Mouse (Mus musculus) G1E (cell line): ENCODE measurements around the gene Rnase13. TPM values are rescaled to one million over a fixed set of nuclear protein-coding genes. Genes with fewer than 3 reads are reported as not detected.
"Not testable (repeated sequence)": the region's sequence is repeated elsewhere in the genome, so short reads cannot be mapped to it uniquely, and the experiment has no call there.

ENCODE experiments used
- ATAC-seq: 2 replicates; pipeline ENCODE4 v1.8.0; 2016; ENCODE audit warnings: mild to moderate bottlenecking; ENCODE audit not compliant: insufficient number of reproducible peaks, poor library complexity, low FRiP score, severe bottlenecking; ENCODE audit errors: extremely low read depth
- DNase-seq: peaks from one replicate; pipeline ENCODE4 v3.0.0; 2012; ENCODE audit warnings: low spot score
- H3K27me3 ChIP-seq: 2 replicates; pipeline ENCODE4 v1.6.1; 2012; ENCODE audit warnings: mild to moderate bottlenecking, low read length, inconsistent platforms; ENCODE audit not compliant: insufficient read depth
- H3K36me3 ChIP-seq: replicated peaks from 2 replicates; pipeline ENCODE3; 2012; ENCODE audit warnings: mild to moderate bottlenecking, inconsistent platforms
- H3K4me1 ChIP-seq: 2 replicates; pipeline ENCODE4 v1.6.1; 2012; ENCODE audit warnings: low read depth, low read length, inconsistent platforms, mixed read lengths; ENCODE audit not compliant: insufficient read depth
- H3K4me3 ChIP-seq: 2 replicates; pipeline ENCODE4 v1.5.1; 2012; ENCODE audit warnings: low read depth, mild to moderate bottlenecking, inconsistent platforms, low read length, moderate library complexity, mixed read lengths
- H3K9me3 ChIP-seq: replicated peaks from 2 replicates; pipeline ENCODE4 v1.6.1; 2012; ENCODE audit warnings: inconsistent platforms
- CTCF ChIP-seq: IDR thresholded peaks from 2 replicates; pipeline ENCODE4 v1.5.1; 2012; ENCODE audit warnings: low read depth, low read length, inconsistent platforms, mixed read lengths
- GATA1 ChIP-seq: IDR thresholded peaks from 2 replicates; pipeline ENCODE4 v1.6.1; 2012; ENCODE audit warnings: borderline replicate concordance, low read length, inconsistent platforms, mixed read lengths
- GATA2 ChIP-seq: IDR thresholded peaks from 2 replicates; pipeline ENCODE4 v1.6.1; 2012; ENCODE audit warnings: low read depth, low read length, inconsistent platforms, borderline replicate concordance
- POLR2AphosphoS5 ChIP-seq: IDR thresholded peaks from 2 replicates; pipeline ENCODE4 v1.6.1; 2012; ENCODE audit warnings: low read depth, low read length, inconsistent platforms; ENCODE audit not compliant: insufficient replicate concordance
- TAL1 ChIP-seq: conservative IDR thresholded peaks from 2 replicates; pipeline ENCODE4 v1.6.1; 2012; ENCODE audit warnings: low read depth, low read length, inconsistent platforms, mixed read lengths
- polyA plus RNA-seq: library from polyadenylated mRNA; stranded (reverse); fragments of >175 nt; gene quantifications from 2 replicates; pipeline ENCODE4 v1.2.3, GENCODE M21; 2012
- total RNA-seq, 2 experiments: library from RNA; stranded (forward) in 1 of 2; stranded (reverse) in 1 of 2; fragments of 200-1000 nt in 1 of 2; fragments of >200 nt in 1 of 2; fragmentation: Nextera tagmentation in 1 of 2; gene quantifications; 2 replicates each; pipeline ENCODE4 v1.2.3; 2014 to 2017

Rnase13 gene
- total and polyA plus RNA-seq, 3 experiments, result not detected

DNA sequence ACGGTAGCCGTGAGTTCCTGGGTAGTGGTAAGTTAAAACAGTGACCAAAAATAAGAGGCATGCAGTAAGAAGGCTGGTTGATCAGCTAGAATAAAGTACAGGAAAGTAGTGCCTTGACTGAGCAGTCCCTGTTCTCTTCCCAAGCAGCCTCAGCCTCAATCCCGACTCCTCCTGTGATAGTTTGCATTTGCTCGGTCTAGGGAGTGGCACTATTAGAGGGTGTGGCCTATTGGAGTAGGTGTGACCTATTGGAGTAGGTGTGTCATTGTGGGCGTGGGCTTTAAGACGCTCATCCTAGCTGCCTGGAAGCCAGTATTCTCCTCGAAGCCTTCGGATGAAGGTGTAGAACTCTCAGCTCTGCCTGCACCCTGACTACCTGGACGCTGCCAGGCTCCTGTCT is 16.4 kb upstream of the Rnase13 start:
- TF ChIP-seq TAL1 (no peak), POLR2AphosphoS5 (no peak), GATA2 (no peak), CTCF (no peak), GATA1 (no peak)
- no peak overlapping the region for H3K4me3 ChIP-seq
- H3K36me3 ChIP-seq, result no peaks in the 10 kb centered on the region
- H3K9me3 ChIP-seq, result no peaks in the 10 kb centered on the region
- H3K27me3 ChIP-seq, result peaks cover 6% of the 10 kb centered on the region; the same call in 1 of the 2 replicates
- H3K4me1 ChIP-seq, result no peaks in the 10 kb centered on the region
- no peak for ATAC-seq
- no peak for DNase-seq

DNA sequence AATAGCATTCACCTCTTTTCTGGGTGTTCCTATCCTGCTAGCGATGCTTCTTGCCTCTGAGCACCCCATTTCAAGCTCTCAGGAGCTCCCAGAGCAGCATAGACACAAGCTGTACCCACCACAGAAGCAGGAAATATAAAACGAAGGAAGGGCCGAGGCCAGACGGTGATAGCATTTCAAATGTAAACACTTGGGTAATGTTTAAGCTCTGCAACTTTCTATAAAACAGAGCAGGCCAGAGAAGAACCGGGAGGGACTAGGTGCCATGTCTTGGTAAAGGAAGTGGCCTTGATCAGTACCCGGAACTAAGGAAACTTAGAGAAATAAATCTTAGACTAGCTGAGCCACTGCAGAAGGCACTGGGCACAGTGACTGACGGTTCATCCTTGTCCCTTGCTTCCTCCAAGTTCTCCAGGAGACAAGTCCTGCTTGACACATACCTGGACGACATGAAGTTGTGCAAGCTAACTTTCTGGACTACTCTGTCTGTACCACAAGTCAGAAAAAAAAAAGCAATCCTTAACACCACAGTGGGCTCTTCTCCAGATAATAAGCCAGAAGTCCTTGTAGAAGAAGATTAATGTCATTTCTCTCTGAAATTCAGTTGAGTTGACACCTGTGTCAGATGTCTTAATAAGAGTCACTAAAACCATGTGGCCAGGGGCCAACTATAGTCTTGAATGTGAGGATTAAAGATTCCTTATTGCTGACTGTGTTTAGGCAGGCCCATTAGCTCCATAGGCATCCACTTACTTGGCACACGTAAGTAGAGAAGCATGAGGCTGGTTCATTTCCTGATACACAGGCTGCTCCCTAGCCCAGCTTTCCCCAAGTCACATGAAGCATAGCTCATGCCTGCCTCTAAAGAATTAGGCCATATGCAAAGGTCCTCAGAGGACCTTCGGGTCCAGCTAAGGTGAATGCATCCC is 9.8 kb upstream of the Rnase13 start:
- TF ChIP-seq POLR2AphosphoS5, result no peak
- TF ChIP-seq TAL1, result no peak
- no peak for TF ChIP-seq CTCF
- TF ChIP-seq GATA1, result no peak
- no peak for TF ChIP-seq GATA2
- Histone ChIP-seq H3K9me3 (no peaks in the 10 kb centered on the region), H3K4me3 (no peak overlapping the region), H3K4me1 (no peaks in the 10 kb centered on the region), H3K36me3 (no peaks in the 10 kb centered on the region), H3K27me3 (peaks cover 2% of the 10 kb centered on the region; the same call in 1 of the 2 replicates)
- DNase-seq (no peak), ATAC-seq (no peak)

GRCm38 (mm10) chr14:51930824-51931223 is 8.3 kb upstream of the Rnase13 start:
- Histone ChIP-seq H3K9me3 (no peaks in the 10 kb centered on the region), H3K4me1 (no peaks in the 10 kb centered on the region), H3K36me3 (no peaks in the 10 kb centered on the region), H3K27me3 (no peaks in the 10 kb centered on the region; the same call in 1 of the 2 replicates), H3K4me3 (no peak overlapping the region)
- no peak for ATAC-seq
- TF ChIP-seq TAL1, result no peak
- TF ChIP-seq POLR2AphosphoS5, result no peak
- no peak for TF ChIP-seq CTCF
- no peak for TF ChIP-seq GATA2
- no peak for TF ChIP-seq GATA1
- DNase-seq, result no peak

- DNase-seq, result no peak
- Histone ChIP-seq H3K27me3 (no peaks in the 10 kb centered on the region; the same call in 1 of the 2 replicates), H3K36me3 (no peaks in the 10 kb centered on the region), H3K4me3 (no peak overlapping the region), H3K4me1 (no peaks in the 10 kb centered on the region), H3K9me3 (no peaks in the 10 kb centered on the region)
- TF ChIP-seq CTCF (no peak), TAL1 (no peak), POLR2AphosphoS5 (no peak), GATA2 (no peak), GATA1 (no peak)
- ATAC-seq, result no peak
Measured at GRCm38 (mm10) chr14:51929968-51930367, 7.4 kb upstream of the Rnase13 start.

GRCm38 (mm10) chr14:51929309-51929943 is 6.9 kb upstream of the Rnase13 start:
- DNase-seq (no peak), ATAC-seq (no peak)
- Histone ChIP-seq H3K27me3 (no peaks in the 10 kb centered on the region; the same call in 1 of the 2 replicates), H3K4me3 (no peak overlapping the region), H3K4me1 (no peaks in the 10 kb centered on the region), H3K36me3 (no peaks in the 10 kb centered on the region), H3K9me3 (no peaks in the 10 kb centered on the region)
- TF ChIP-seq POLR2AphosphoS5, result no peak
- no peak for TF ChIP-seq TAL1
- no peak for TF ChIP-seq CTCF
- TF ChIP-seq GATA1, result no peak
- TF ChIP-seq GATA2, result no peak

DNA sequence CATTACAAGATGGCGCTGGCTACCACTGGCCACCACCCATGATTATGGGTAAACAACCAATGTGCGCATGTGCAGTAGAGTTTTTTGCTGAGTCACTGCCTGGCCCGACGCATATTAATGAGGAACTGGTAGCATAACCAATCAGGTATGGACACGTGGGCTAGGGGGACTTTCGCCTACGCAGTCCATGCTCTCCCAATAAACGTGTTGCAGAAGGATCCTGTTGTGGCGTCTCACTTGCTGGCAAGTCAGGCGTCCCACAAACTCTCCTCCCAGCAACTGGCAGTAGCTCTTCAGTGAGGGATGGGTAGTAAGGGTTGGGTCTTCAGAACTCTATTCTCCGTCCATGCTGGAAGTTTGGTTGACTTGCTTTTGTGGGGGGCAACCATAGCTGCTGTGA is 4.4 kb upstream of the Rnase13 start:
- H3K27me3 ChIP-seq, H3K4me3 ChIP-seq, DNase-seq, ATAC-seq, H3K4me1 ChIP-seq, H3K9me3 ChIP-seq, H3K36me3 ChIP-seq: not testable (repeated sequence)
